Mouse (Mus musculus) NIH3T3 (cell line): ENCODE results near the gene Vmn2r102.

Experiments
- DNase-seq: peaks from one replicate; pipeline ENCODE4 v3.0.0-alpha.2; 2012; ENCODE audit warnings: low read depth

Gene Vmn2r102

DNA sequence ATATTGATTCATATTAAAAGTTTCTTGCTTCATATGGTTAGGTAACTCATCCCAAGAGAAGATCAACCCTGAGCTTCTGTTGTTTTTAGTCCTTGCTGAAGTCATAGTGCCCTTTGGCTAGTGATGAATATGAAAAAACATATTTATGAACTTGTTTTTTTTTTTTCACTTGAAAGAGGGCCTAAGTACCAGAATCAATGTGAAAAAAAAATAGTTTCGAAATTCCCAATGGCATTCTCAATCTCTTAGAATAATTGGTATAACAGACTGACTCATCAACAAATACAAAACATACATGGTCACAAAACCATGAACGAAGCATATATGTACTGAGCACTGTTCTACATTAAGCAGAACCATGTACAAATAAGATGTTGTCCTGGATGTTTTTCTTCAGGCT lies at the start of gene Vmn2r102:
Gene Vmn2r102 (plus strand): TSS at position 301 of the 400 bp plus-strand sequence.
- no peak for DNase-seq

DNA sequence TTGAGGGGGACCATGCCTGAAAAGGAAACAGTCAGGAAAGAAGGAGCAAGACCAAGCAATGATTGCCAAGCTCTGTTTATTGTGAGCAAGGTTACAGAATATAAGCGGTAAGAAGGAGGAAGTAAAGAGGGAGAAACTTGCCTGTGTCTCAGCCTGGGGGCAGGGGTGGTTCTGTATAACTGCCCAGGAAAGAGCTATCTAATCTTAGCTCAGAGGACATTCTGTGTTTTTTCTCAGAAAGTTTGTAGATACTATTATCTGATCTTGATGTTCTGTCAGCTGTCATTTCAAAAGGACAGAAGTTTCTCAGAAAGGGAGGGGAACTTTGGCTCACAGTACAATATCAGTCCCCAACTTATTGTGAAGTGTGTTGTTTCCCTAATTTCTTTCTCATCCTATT lies 30.8 kb upstream of the Vmn2r102 start:
- DNase-seq = no peak

DNA sequence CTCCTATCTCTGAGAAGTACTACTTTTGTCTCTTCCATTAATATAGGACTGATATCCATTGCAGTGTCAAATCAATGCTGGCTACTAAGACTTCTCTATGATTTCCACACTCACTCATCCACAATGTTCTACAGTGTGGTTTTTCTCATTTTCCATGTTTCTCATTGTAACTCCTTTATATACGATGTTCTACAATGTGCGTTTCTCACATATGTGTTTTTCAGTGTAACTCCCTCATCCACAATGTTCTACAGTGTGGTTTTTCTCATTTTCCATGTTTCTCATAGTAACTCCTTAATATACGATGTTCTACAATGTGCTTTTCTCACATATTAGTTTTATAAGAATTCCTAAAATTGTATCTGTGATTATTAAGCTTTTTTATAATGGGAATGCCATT lies 1.7 kb upstream of the Vmn2r102 start:
- DNase-seq = no peak

DNA sequence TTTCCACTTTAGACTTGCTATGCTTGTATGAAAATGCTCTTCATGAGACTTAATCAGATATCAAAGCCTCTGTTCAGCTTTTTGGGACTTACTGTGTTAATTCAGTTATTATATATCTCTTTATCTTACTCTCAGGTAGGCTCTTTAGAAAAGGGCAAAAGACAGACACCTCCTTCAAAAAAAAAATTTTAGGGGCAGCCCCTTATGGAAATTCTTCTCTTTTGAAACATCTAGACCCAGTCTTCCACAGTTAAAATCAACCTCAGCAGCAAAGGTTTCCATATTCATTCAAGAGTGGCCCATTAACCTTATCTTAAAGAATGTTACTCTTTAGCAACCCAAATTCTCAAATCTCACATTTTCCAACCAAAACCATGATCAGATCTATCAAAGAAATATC lies 31.9 kb downstream of the Vmn2r102 start:
- no peak for DNase-seq
